Mouse (Mus musculus) liver, embryonic 16.5 days (tissue): ENCODE data around the gene Wnt5a. TPM values are rescaled to one million over a fixed set of nuclear protein-coding genes. Genes with fewer than 3 reads are reported as not detected.

Experiments
- ATAC-seq: fragments of 200-750 bp; cut with Nextera tagmentation; 2 replicates; pipeline ENCODE4 v1.8.0; 2017; ENCODE audit warnings: low read depth, mild to moderate bottlenecking, moderate number of reproducible peaks, moderate library complexity
- H3K27ac ChIP-seq: fragments of 300-500 bp; sonication (generic); 2 replicates; pipeline ENCODE4 v1.5.1; 2014; ENCODE audit warnings: mild to moderate bottlenecking, low read length
- H3K27me3 ChIP-seq: fragments of 300-500 bp; sonication (generic); 2 replicates; pipeline ENCODE4 v1.6.1; 2014; ENCODE audit warnings: low read depth, low read length, mixed read lengths; ENCODE audit not compliant: control insufficient read depth, insufficient read depth
- H3K36me3 ChIP-seq: fragments of 300-500 bp; sonication (generic); 2 replicates; pipeline ENCODE4 v1.6.1; 2014; ENCODE audit warnings: mild to moderate bottlenecking; ENCODE audit not compliant: control insufficient read depth, insufficient read depth
- H3K4me1 ChIP-seq: fragments of 300-500 bp; sonication (generic); 2 replicates; pipeline ENCODE4 v1.6.1; 2014; ENCODE audit warnings: low read depth, low read length, mixed read lengths; ENCODE audit not compliant: control insufficient read depth
- H3K4me2 ChIP-seq: fragments of 300-500 bp; sonication (generic); 2 replicates; pipeline ENCODE4 v1.6.1; 2014; ENCODE audit warnings: low read depth, low read length, mixed read lengths
- H3K4me3 ChIP-seq: fragments of 300-500 bp; sonication (generic); 2 replicates; pipeline ENCODE4 v1.5.1; 2014; ENCODE audit warnings: low read depth, mild to moderate bottlenecking, low read length
- H3K9ac ChIP-seq: fragments of 300-500 bp; sonication (generic); 2 replicates; pipeline ENCODE4 v1.6.1; 2014; ENCODE audit warnings: low read depth, low read length
- H3K9me3 ChIP-seq: fragments of 300-500 bp; sonication (generic); replicated peaks from 2 replicates; pipeline ENCODE4 v1.6.1; 2016; ENCODE audit warnings: low read length; ENCODE audit not compliant: control insufficient read depth
- WGBS: fragments of 180-500 bp; shearing (Covaris S2); extraction: QIAGEN DNeasy Blood & Tissue Kit; methylation state at CpG from one replicate; pipeline ENCODE4 v1.1.7; 2014; ENCODE audit not compliant: insufficient replicate concordance; 5-methylcytosine and 5-hydroxymethylcytosine counted together
- polyA plus RNA-seq: library from polyadenylated mRNA; unstranded; fragments of >200 nt; fragmentation: Nextera tagmentation; extraction: Ambion mirVana; gene quantifications from 2 replicates; pipeline ENCODE4 v1.2.1, GENCODE M21; 2015

Wnt5a gene
- polyA plus RNA-seq, 1 experiment from 2014 or later, result 0.19 TPM

DNA sequence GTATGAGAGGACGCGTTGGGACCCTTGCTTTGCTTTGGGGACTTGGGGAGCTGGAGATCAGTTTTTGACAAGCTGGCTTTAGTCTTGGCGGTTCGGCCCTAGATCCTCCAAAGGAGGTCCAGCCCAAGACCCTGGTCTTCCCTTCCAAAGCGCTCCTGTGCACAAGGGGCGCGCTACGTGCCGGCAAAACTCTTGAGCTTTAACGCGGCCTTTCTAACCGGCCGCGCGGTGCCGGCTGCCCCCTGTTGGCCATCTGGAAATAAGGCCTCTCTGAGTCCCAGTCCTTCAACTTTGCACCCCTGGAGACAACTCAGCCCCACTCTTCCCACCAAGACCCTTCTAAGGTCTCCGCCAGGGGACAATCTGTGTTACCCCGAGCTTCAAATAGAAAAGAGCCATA is 2.9 kb downstream of the Wnt5a start:
- H3K27me3 ChIP-seq, result peaks cover 94% of the 10 kb centered on the region
- WGBS, result under 1% methylated on average over 18 of the region's 18 CpGs
- peak overlapping the region; percentile 60 for H3K4me2 ChIP-seq
- no peaks in the 10 kb centered on the region for H3K9me3 ChIP-seq
- no peak overlapping the region for H3K27ac ChIP-seq
- H3K4me3 ChIP-seq, result peak overlapping the region; percentile 15; the same call in 1 of the 2 replicates
- no peak for ATAC-seq
- no peaks in the 10 kb centered on the region for H3K4me1 ChIP-seq
- no peaks in the 10 kb centered on the region for H3K36me3 ChIP-seq
- no peak overlapping the region for H3K9ac ChIP-seq

DNA sequence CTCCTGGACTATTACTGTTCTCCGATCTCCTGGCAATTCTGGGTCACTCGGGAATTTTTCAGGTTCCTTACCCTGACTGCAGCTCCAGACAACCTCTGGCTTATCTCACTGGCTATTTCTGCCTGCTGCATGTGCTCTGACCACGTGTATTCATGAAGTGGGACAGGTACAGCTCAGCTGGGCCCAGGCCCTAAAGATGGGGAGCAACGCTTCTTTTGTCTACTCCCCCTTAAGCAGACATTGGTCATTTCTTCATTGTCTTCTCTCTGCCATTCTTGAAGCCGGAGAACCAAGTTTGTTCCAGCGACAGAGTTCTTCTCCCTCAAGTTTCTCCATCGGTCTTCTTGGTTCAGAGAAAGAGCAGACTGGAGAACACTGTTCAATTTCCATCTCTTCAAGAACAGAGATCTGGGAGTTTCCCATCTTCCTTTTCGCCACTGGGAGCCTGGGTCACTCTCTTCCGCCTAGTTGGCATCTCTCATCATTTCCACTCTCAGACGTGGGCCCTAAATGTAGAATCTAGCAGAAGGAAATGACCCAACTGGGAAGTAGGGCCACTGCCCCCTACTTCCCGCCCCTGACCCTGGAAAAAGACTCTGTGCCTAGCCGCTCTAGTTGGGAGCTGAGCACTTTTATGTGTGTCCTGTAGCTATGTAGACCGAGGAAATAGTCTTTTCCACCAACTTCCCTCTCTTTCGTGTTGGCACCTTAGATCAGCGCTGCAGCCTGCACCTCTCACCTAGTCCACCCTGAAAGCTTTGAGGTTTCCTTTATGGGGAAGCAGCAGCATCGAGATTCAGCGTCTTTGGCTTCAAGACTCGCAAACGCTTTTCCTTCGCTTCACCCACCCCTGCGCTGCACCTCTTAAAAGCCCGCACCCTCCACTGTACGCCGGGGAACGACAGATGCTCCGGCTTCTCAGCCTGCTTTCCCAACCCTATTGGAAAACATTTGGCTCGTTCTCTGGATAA is 4.0 kb downstream of the Wnt5a start:
- no peaks in the 10 kb centered on the region for H3K36me3 ChIP-seq
- peaks cover 93% of the 10 kb centered on the region for H3K27me3 ChIP-seq
- no peak overlapping the region for H3K27ac ChIP-seq
- WGBS, result 10% methylated on average over 27 of the region's 27 CpGs
- no peak overlapping the region for H3K9ac ChIP-seq
- H3K4me1 ChIP-seq, result no peaks in the 10 kb centered on the region
- H3K9me3 ChIP-seq, result no peaks in the 10 kb centered on the region
- H3K4me2 ChIP-seq, result no peak overlapping the region
- ATAC-seq, result no peak
- H3K4me3 ChIP-seq, result no peak overlapping the region

DNA sequence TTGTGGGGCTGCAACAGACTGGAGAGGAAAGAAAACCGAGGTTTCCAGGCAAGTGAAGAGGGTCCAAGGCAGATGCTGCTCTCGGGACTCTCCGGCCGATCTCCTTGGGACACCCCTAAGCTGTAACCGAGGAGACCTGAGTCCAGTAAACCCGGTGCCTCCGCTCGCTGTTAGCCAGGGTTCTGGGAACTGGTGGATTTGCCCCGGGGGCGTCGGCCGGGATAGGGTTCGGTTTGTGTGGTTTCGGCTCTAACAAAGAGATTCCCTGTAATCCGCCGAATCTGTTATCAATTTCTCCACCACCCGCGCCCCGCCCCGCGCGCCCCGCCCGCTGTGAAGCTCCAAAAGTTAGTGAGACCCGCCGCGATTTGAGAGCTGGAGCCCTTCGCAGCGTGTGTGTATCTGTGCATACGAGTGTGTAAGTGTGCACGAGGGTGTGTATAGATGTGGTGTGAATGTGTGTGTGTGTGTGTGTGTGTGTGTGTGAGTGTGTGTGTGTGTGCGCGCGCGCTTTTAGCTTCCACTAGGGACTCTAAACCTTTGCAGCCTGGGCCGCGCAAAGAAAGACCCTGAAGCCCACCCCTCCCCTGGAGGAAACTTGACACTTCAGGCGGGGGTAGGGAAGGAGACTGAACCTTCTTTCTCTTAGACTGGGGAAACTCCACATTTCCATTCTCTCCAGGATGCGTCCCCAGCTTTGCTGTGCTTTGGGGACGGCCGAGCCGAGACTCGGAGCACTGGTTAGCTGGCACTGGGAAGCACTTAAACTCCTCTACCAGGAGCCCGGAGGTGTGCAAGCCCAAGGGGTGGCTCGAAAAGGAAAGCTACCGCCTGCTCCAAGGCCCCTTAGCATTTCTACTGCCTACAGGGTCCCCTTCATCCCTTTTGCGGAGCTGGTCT is 5.1 kb downstream of the Wnt5a start:
- no peak overlapping the region for H3K4me3 ChIP-seq
- no peaks in the 10 kb centered on the region for H3K9me3 ChIP-seq
- H3K36me3 ChIP-seq, result no peaks in the 10 kb centered on the region
- WGBS, result 1% methylated on average over 47 of the region's 47 CpGs
- no peak for ATAC-seq
- no peaks in the 10 kb centered on the region for H3K4me1 ChIP-seq
- H3K4me2 ChIP-seq, result no peak overlapping the region
- no peak overlapping the region for H3K27ac ChIP-seq
- H3K27me3 ChIP-seq, result peaks cover 82% of the 10 kb centered on the region
- no peak overlapping the region for H3K9ac ChIP-seq

DNA sequence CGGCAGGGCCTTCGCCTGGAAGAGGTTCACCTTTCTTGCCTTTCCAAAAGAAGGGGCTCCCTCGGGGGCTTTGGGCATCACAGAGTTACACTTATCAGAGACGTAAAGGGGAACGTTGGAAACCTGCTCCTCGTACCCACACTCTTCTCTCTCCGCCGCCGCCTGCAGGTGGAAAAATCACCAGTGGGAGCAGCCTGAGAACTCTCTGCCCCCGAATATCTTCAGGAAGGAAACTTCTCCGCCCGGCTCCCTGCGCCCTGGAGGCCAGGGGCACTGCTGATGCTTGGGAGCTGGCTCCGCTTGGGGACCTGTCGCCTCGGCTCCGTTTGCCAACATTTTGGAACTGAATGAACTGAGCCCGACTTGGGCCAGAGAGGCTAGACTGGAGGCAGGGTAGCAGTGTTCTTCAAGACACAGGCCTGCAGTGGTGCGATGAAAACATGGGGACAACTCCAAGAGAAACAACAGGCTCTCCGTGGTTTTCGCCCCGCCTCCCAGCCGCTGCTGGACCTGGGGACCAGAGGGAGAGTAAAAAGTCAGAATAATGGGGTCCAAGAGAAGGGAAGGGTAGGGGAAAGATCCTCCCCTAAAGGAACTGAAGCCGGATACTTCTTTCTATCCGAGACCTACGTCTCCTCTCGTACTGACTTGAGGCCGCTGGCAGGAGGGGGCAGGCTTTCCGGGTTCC is 5.9 kb downstream of the Wnt5a start:
- Histone ChIP-seq H3K9ac (no peak overlapping the region), H3K27me3 (peaks cover 74% of the 10 kb centered on the region)
- 2% methylated on average over 29 of the region's 29 CpGs for WGBS

DNA sequence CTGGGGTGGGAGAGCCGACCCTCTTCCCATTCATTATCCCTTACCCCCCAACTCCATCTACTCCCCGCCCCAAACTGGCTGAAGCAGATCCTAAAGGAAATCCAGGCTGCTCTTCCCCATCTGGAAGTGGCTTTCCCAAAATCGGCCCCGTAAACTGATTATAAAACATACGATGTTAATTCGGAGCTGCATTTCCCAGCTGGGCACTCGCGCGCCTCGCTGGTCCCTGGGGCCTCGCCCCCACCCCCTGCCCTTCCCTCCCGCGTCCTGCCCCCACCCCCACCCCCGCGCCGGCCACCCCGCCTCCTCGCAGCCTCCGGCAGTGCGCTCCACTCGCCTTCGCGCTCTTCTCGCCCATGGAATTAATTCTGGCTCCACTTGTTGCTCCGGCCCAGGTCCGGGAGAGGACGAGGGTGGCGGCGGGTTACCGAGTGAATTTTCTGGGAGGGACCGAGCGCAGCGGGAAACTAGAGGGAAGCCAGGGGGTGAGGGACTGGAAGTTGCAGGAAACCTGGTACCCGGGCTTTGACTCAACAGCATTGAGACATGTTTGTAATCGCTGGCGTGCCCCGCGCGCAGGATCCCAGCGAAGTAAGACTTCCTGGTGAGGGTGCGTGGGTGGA is 6.6 kb downstream of the Wnt5a start:
- Histone ChIP-seq H3K4me1 (no peaks in the 10 kb centered on the region), H3K4me3 (no peak overlapping the region), H3K9me3 (no peaks in the 10 kb centered on the region), H3K4me2 (no peak overlapping the region), H3K27ac (no peak overlapping the region), H3K27me3 (peaks cover 67% of the 10 kb centered on the region), H3K36me3 (no peaks in the 10 kb centered on the region), H3K9ac (no peak overlapping the region)
- ATAC-seq, result no peak
- under 1% methylated on average over 39 of the region's 41 CpGs for WGBS

More for the DNA sequence above, 5.9 kb downstream of the Wnt5a start:
- Histone ChIP-seq H3K36me3 (no peaks in the 10 kb centered on the region), H3K4me1 (no peaks in the 10 kb centered on the region), H3K4me3 (no peak overlapping the region), H3K4me2 (no peak overlapping the region), H3K27ac (no peak overlapping the region), H3K9me3 (no peaks in the 10 kb centered on the region)
- ATAC-seq, result no peak

DNA sequence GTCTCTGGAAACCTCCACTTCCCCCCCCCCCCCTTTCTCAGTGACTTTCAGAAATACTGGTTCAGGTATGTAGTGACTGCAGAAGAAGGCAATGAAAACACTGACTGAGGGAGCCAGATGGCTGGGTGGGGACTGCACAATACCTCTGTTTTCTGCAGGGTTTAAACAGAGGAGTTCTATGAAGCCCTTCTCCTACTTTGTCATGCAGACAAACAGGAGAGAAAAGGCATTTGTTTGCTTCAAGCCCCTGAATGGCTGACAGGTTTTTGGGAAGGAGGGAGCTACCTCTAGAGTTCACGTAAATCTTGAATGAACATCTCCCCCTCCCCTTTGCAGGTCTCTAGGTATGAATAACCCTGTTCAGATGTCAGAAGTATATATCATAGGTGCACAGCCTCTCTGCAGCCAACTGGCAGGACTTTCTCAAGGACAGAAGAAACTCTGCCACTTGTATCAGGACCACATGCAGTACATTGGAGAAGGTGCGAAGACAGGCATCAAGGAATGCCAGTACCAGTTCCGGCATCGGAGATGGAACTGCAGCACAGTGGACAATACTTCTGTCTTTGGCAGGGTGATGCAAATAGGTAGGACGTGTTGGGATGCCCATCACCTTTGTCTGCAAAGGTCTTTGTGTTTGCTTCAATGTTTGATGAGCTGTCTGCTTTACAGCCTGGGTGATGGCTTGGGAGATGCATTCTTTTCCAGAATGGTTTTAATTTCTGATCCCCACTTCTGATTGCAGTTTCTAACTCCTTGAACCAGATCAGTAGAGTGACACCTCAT is 8.4 kb downstream of the Wnt5a start:
- Histone ChIP-seq H3K4me3 (no peak overlapping the region), H3K4me2 (no peak overlapping the region), H3K36me3 (no peaks in the 10 kb centered on the region), H3K9ac (no peak overlapping the region), H3K4me1 (no peaks in the 10 kb centered on the region), H3K9me3 (no peaks in the 10 kb centered on the region), H3K27me3 (peaks cover 49% of the 10 kb centered on the region), H3K27ac (no peak overlapping the region)
- WGBS, result 72% methylated on average over 5 of the region's 5 CpGs
- no peak for ATAC-seq

DNA sequence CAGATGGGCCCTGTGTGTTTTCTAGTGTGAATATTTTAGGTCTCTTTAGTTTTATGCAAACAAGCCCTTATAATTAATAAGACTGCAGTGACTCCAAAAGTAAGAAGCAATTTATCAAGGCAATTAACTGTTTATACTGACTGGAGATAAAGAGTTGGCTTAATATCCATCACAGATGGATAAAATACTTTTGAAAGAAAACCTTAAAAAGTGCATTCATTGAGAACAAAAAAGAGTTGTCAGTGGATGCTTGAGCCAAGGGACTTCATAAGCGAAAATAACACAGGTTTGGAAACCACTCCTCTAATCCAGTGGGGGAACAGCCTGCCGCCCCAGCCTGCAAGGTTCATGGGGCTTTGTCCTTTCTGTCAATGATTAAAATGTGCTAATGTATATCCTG is 9.6 kb downstream of the Wnt5a start:
- H3K4me2 ChIP-seq, result no peak overlapping the region
- H3K9me3 ChIP-seq, result no peaks in the 10 kb centered on the region
- H3K27ac ChIP-seq, result no peak overlapping the region
- H3K27me3 ChIP-seq, result peaks cover 37% of the 10 kb centered on the region
- WGBS, result 45% methylated on average over 2 of the region's 2 CpGs
- H3K4me1 ChIP-seq, result no peaks in the 10 kb centered on the region
- H3K9ac ChIP-seq, result no peak overlapping the region
- no peak for ATAC-seq
- H3K4me3 ChIP-seq, result no peak overlapping the region
- no peaks in the 10 kb centered on the region for H3K36me3 ChIP-seq

DNA sequence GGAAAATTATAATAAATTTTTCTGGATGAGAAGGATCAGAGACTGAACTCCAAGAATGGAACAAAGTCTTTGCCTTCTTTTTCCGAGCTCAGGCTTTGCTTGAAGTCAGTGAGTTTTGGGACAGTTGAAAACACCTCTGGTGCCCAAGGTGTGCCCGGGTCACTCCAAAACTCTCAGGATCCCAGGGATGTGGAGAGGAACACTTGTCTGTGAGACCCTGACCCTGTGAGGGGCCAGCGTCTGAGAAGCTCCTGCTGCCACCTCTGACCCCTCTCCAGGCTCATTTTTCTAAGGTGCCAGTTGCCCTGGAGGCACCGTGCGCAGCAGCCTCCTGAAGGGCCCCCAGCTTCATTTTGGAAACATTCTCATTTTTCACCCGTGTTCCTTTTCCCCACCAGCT is 10.8 kb downstream of the Wnt5a start:
- Histone ChIP-seq H3K4me1 (no peaks in the 10 kb centered on the region), H3K9me3 (no peaks in the 10 kb centered on the region), H3K36me3 (no peaks in the 10 kb centered on the region), H3K9ac (no peak overlapping the region), H3K27me3 (peaks cover 26% of the 10 kb centered on the region), H3K4me3 (no peak overlapping the region), H3K4me2 (no peak overlapping the region), H3K27ac (no peak overlapping the region)
- 56% methylated on average over 6 of the region's 6 CpGs for whole genome bisulfite sequencing
- ATAC-seq, result no peak
